Mouse (Mus musculus) kidney, adult 18-20 months (tissue): Measurements from ENCODE around the gene Gm29554.
"Not testable (repeated sequence)": the region's sequence is repeated elsewhere in the genome, so short reads cannot be mapped to it uniquely, and the experiment has no call there.

Source experiments
- DNase-seq: peaks from one replicate; pipeline ENCODE4 v3.0.0; 2021

The Gm29554 gene

GRCm38 (mm10) chrY:12273632-12274031 lies at the start of gene Gm29554:
Gm29554 (plus strand) TSS chrY:12273932.
- not testable (repeated sequence) for DNase-seq
